Comparison of ENCODE assay signal across 18 mouse cellular contexts in the genomic region with DNA sequence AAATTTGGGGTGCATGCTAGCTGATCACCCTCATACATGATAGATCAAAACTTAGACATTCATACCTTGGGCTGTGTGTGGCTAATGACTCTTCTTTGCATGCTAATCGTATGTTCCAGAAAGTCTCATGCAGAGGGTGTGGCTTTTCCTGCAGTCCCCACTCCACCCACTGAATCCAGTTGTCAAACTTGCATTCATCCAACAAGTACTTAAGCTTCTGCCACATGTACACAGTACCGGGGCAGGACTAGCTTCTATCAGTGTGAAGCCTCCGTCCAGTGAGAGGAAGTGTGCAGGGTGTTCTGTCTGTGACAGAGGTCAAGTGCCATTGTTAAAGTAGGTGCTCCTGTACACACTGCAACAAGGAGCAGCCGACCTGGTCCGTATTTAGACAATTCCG. TPM values are rescaled to one million over a fixed set of nuclear protein-coding genes. Genes with fewer than 3 reads are reported as not detected.
A peak's percentile ranks its signal among the peaks of the same experiment; 100 is the strongest.
DNase-seq lines count a peak whose midpoint lies in the region; ATAC-seq and TF ChIP-seq lines count a peak whose summit lies in the region.
"Had no signal": no experiment of that assay in that cellular context is flagged by ENCODE, and none has a peak within 500 bp of the region (broad histone marks: within the 10 kb centered on the region; RNA-seq: fewer than 3 reads in every experiment).

No protein-coding gene starts in this region.

- TF ChIP-seq CTCF in heart, adult 2 months (IDR thresholded peaks at IDR 0.05) = no peak
- no peak for TF ChIP-seq CTCF in kidney, adult 2 months (conservative IDR thresholded peaks at IDR 0.05; ENCODE audit: insufficient read depth, insufficient read length, low read depth, low read length)

- H3K79me2 ChIP-seq in heart, adult 2 months (replicated peaks; ENCODE audit: control insufficient read depth, insufficient read depth, low read length) = 0 out of 2 replicates have a peak, but pooled peaks cover 1% of the 10 kb centered on the region

- peaks cover 26% of the 10 kb centered on the region for H3K4me1 ChIP-seq in heart, adult 2 months (ENCODE audit: control insufficient read depth, insufficient read depth, low read length)
- peaks cover 87% of the 10 kb centered on the region for H3K4me1 ChIP-seq in liver, embryonic 12.5 days
- peaks cover 44% of the 10 kb centered on the region; the same call in 1 of the 2 replicates for H3K4me1 ChIP-seq in kidney, adult 2 months (ENCODE audit: control insufficient read depth, insufficient read depth, low read length)

- H3K4me3 ChIP-seq in heart, adult 2 months = peak overlapping the region; percentile 15
- H3K4me3 ChIP-seq in liver, embryonic 12.5 days = no peak overlapping the region
- H3K4me3 ChIP-seq in kidney, adult 2 months (ENCODE audit: insufficient read depth, low read depth, low read length) = no peak overlapping the region
- H3K4me3 ChIP-seq: forebrain, embryonic 12.5 days; hindbrain, embryonic 12.5 days had no signal

- no peaks in the 10 kb centered on the region for H3K27me3 ChIP-seq in heart, adult 2 months (ENCODE audit: control insufficient read depth, insufficient read depth, low read length)
- no peaks in the 10 kb centered on the region for H3K27me3 ChIP-seq in liver, embryonic 12.5 days (replicated peaks)
- no peaks in the 10 kb centered on the region for H3K27me3 ChIP-seq in kidney, adult 2 months (replicated peaks; ENCODE audit: control insufficient read depth, insufficient read depth, low read length)
- H3K27me3 ChIP-seq: hindbrain, embryonic 12.5 days had no signal

- WGBS in heart, adult 2 months = 13% methylated on average over 6 of the region's 6 CpGs
- 51% methylated on average over 6 of the region's 6 CpGs for WGBS in liver, embryonic 12.5 days (ENCODE audit: insufficient replicate concordance)
- whole genome bisulfite sequencing in kidney, adult 2 months = 51% methylated on average over 6 of the region's 6 CpGs

- no peak for DNase-seq in heart, adult 2 months
- DNase-seq in heart, postnatal 4 days = no peak
- peak; percentile 53 for DNase-seq in c-Kit-positive CD71-positive TER-119-positive erythroid progenitor cells, embryonic 14.5 days (ENCODE audit: low spot score)
- no peak for DNase-seq in kidney, adult 2 months
- no peak for DNase-seq in layer of hippocampus, postnatal 14 days (ENCODE audit: low spot score in 2 of 2)
- DNase-seq in right cerebral cortex, postnatal 4 days = no peak
- DNase-seq: adrenal gland, postnatal 14 days; left cerebral cortex, postnatal 4 days; lung, postnatal 10 days; right cerebral cortex, adult 18-20 months; thymus, adult 2 months had no signal

- peak overlapping the region; percentile 21 for H3K9ac ChIP-seq in heart, adult 2 months (ENCODE audit: low read depth, low read length)
- H3K9ac ChIP-seq in liver, embryonic 12.5 days = peak overlapping the region; percentile 20; the same call in 1 of the 2 replicates
- H3K9ac ChIP-seq: forebrain, embryonic 12.5 days; hindbrain, embryonic 12.5 days had no signal

- peak; percentile 73; the same call in 1 of the 2 replicates for TF ChIP-seq EP300 in heart, adult 2 months (IDR thresholded peaks at IDR 0.05; ENCODE audit: insufficient read depth, low read depth, low read length)

- intact Hi-C loops in heart, adult 2 months (cut with DNase I) = loop anchor here (2.0 kb wide), 1 partner anchor 24 kb away; no protein-coding TSS in a partner anchor

- H3K4me2 ChIP-seq in liver, embryonic 12.5 days = peak overlapping the region; percentile 29
- H3K4me2 ChIP-seq: forebrain, embryonic 12.5 days; hindbrain, embryonic 12.5 days had no signal

- H3K27ac ChIP-seq in heart, adult 2 months = peak overlapping the region; percentile 64
- H3K27ac ChIP-seq in liver, embryonic 12.5 days = peak overlapping the region; percentile 76
- H3K27ac ChIP-seq in kidney, adult 2 months (ENCODE audit: insufficient read depth, low read depth, low read length) = no peak overlapping the region
- H3K27ac ChIP-seq: forebrain, embryonic 12.5 days; hindbrain, embryonic 12.5 days had no signal

- H3K9me3 ChIP-seq in liver, embryonic 12.5 days (replicated peaks) = no peaks in the 10 kb centered on the region
- H3K9me3 ChIP-seq: forebrain, embryonic 12.5 days; G1E; hindbrain, embryonic 12.5 days had no signal

- no peak for TF ChIP-seq POLR2A in heart, adult 2 months (IDR thresholded peaks at IDR 0.05; ENCODE audit: insufficient read depth, low read depth, low read length)
- TF ChIP-seq POLR2A in kidney, adult 2 months (IDR thresholded peaks at IDR 0.05; ENCODE audit: low read depth, low read length) = no peak

- ATAC-seq in liver, embryonic 12.5 days = peak; percentile 67
- ATAC-seq in monocyte, adult 5-6 weeks (replicated peaks; ENCODE audit: insufficient number of reproducible peaks, low FRiP score, low TSS enrichment, poor library complexity, severe bottlenecking) = peak; percentile 36; the same call in 1 of the 2 replicates
- ATAC-seq: intestine, postnatal 0 days; midbrain, embryonic 16.5 days had no signal

- H3K36me3 ChIP-seq in heart, adult 2 months (ENCODE audit: control insufficient read depth, insufficient read depth, low read length) = peaks cover 17% of the 10 kb centered on the region
- peaks cover 37% of the 10 kb centered on the region for H3K36me3 ChIP-seq in liver, embryonic 12.5 days
- H3K36me3 ChIP-seq in kidney, adult 2 months (ENCODE audit: control insufficient read depth, insufficient read depth, low read length) = peaks cover 1% of the 10 kb centered on the region; the same call in 1 of the 2 replicates
- H3K36me3 ChIP-seq: forebrain, embryonic 12.5 days; hindbrain, embryonic 12.5 days had no signal

RNA-seq across cellular contexts. Expression of gene Acsl1, which starts 26.0 kb away (rescaled TPM):
- 100 to 1,000 TPM; 774 to 911 TPM for total RNA-seq in heart, adult 2 months (2021)
- 330 and 577 TPM in 2 replicates for polyA plus RNA-seq in heart, adult 2 months (2012; rRNA removed)
- 100 to 1,000 TPM; 639 to 652 TPM for total RNA-seq in heart, postnatal 4 days (2021)
- polyA plus RNA-seq in liver, embryonic 12.5 days (2016; fragmentation: Nextera tagmentation; extraction: Ambion mirVana) = 42.5 and 44.1 TPM in 2 replicates
- total RNA-seq in monocyte, adult 5-6 weeks (2017) = 48.7 to 59.9 TPM (median 49.7 TPM) in 3 replicates
- polyA plus RNA-seq in kidney, adult 2 months (2012; rRNA removed) = 206 and 212 TPM in 2 replicates
- 10 to 100 TPM; 47.8 to 50.2 TPM for total RNA-seq in layer of hippocampus, postnatal 14 days (2021)

RNA-seq across cellular contexts. Expression of gene Cenpu, which starts 55.0 kb away (rescaled TPM):
- total RNA-seq in heart, adult 2 months (2021) = under 1 TPM; 0.30 to 0.73 TPM
- polyA plus RNA-seq in heart, adult 2 months (2012; rRNA removed) = 0.21 and 0.50 TPM in 2 replicates
- total RNA-seq in heart, postnatal 4 days (2021) = 10 to 100 TPM; 13.4 to 15.6 TPM
- 20.7 and 22.2 TPM in 2 replicates for polyA plus RNA-seq in liver, embryonic 12.5 days (2016; fragmentation: Nextera tagmentation; extraction: Ambion mirVana)
- 1.4 to 12.8 TPM (median 5.1 TPM) in 3 replicates for total RNA-seq in monocyte, adult 5-6 weeks (2017)
- polyA plus RNA-seq in kidney, adult 2 months (2012; rRNA removed) = 0.33 and 0.67 TPM in 2 replicates
- total RNA-seq in layer of hippocampus, postnatal 14 days (2021) = 1 to 10 TPM; 1.4 to 1.7 TPM

Comparison
In these comparisons a context has a peak if more than half of its experiments do, and no peak if none do; other contexts are left out.
1. RNA of gene Acsl1, which starts 26.0 kb away (total RNA-seq): 774 to 911 TPM in heart, adult 2 months and 639 to 652 TPM in heart, postnatal 4 days; 48.7 to 59.9 TPM in monocyte, adult 5-6 weeks and 47.8 to 50.2 TPM in layer of hippocampus, postnatal 14 days; every median in the first group is over 10 times any median in the second.